Mouse (Mus musculus) frontal cortex, adult (tissue): ENCODE results near the gene Hdhd3.
A peak's percentile ranks its signal among the peaks of the same experiment; 100 is the strongest.
"Not testable (repeated sequence)": the region's sequence is repeated elsewhere in the genome, so short reads cannot be mapped to it uniquely, and the experiment has no call there.

Source experiments
- ATAC-seq: cut with Nextera tagmentation; 2 replicates; pipeline ENCODE4 v1.9.2; 2017; ENCODE audit warnings: mild to moderate bottlenecking, moderate library complexity, mixed read lengths; ENCODE audit not compliant: low TSS enrichment

The Hdhd3 gene

DNA sequence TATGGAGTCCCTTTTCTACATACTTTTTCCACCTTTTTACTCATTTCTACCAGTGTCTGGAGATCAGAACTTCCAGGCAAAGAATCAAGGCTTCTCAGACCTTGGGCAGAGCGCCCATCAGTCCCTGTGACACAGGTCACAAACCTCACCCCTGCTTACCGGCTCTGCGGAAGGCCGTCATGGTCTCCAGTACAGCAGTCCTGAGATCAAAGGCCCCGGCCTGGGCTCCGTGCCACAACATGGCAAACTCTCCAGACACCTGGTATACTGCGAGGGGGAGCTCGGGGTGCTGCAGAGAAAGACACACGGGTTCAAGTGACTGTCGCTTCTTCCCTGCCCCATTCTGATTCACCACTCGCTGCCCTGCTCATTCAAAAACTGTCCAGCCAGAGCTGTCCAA lies 6.7 kb upstream of the Hdhd3 start:
- no peak for ATAC-seq

DNA sequence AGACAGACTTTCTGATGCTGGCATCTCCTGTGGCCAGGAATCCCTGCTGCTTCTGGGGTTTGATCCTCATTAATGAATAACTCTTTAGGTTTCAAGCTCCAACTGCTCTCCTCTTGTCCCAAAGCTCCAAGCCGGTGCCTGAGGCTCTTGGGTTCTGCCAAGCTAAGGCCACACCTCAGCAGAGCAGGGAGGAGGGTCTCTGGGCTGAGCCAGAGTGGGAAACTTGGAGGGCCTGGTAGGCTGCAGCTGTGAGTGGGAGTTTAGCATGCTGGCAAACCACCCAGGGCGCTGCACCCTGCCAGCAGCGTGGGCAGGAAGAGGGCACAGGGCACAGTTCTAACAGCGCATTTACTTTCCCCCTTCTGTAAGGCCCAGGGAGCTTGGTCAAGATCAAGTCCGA lies 5.6 kb upstream of the Hdhd3 start:
- ATAC-seq = no peak

DNA sequence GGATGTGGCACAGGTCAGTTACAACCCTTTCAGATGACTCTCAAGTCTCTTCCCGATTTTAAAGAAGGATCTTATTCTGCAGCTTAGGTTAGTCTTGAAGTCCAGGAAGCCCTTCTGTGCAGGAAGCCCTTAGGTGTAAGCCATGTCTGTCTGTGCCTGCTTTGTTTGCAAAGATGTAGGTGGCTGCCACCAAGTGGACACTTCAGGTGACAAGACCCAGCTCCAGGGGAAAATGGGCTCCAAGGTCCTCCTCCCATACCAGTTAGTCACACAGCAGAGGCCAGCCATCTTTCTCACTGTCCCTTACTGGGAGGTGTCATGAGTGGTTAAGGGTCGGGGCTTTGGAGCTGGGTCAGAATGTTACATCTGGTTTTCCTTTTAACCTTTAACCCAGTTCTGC lies 3.5 kb upstream of the Hdhd3 start:
- 0 out of 2 replicates have a peak, but pooled peaks have one; percentile 21 for ATAC-seq

DNA sequence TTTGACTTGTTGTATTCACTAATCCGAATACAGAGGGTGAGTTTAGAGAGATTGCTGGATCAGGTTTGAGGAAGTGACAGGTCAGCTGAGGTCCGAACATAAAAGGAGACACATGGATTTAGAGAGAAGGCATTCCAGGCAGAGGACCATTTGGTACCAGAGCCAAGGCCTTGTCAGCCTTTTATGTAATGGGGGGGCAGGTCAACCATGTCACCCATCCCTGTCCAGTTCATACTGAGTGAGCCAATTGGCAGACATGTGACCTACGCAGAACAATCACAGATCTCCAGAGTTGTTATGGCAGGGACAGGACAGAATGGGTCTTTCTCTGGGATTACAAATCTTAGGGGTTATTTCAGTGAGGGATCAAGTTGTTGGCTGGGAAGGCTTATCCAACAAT lies 2.7 kb upstream of the Hdhd3 start:
- ATAC-seq = no peak

DNA sequence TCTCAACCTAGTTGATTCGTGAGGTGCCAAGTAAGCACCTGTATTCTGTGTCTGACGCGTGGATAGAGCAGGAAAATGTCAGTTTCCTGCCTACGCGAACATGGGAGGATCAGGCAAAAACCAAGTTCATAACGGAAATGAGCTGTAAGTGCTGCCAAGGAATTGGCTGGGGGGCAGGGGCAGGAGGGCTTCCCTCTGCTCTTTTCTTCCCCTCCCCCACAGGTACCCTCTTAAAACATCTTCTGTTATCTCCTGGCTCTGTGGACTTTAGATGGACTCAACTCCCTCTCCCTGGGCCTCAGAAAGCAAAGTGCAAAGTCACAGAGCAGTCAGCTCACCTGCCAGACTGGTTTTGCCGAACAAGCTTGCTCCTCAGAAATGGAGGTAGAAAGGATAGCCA lies 298 bp downstream of the Hdhd3 start:
- no peak for ATAC-seq

DNA sequence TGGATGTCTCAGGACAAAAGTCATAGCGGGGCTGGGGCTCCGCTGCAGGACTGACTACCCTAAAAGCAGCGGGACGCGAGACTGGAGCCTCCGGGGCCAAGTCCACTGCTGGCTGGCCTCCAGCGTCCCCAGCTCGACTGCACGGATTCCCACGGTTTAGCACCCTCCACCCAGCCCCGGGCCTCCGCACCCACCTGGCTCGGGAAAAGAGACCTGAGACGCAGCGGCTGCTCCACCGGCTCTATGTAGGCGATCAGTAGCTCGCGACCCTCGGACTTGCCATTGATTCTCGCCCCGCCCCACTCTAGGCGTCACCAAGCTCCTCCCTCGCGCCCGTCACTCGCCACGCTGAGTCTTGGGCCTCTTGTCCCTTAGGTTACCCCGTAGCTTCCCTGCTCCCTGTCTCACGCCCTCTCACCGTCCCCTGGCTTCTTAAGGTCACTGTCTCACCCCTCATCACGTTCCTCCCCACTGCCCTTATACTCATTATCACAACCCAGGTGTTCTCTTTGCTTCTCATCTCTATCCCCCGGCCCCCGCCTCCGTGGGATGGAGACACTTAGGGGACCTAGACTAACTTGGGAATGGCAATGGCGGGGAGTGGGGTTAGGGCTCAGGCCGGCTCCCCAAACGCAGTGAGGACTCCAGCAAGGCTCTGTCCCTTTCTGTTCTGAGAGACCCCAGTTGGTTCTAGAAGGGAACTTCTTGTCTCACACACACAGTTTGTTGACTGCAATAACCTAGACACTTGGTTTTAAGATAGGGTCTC lies 1.1 kb downstream of the Hdhd3 start:
- peak; percentile 96 for ATAC-seq

DNA sequence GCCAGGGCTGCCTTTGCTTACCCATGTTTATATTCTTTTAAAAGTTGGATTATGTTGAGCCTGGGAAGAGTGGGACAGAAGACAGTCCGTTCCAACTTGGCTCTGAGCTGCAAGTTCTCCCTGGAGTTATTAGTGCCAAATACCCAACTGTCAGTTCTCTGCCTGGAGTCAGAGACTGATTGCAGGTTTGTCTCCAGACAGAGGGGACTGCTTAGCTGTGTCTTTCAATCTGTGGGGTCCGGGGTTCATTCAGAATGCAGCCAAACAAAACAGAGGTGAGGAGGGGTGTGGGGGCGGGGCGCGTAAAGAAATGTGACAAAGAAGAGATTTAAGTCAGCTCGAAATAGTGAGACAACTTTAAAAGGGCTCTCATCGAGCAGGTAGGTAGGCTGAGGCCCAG lies 1.7 kb downstream of the Hdhd3 start:
- ATAC-seq = peak; percentile 5; the same call in 1 of the 2 replicates

DNA sequence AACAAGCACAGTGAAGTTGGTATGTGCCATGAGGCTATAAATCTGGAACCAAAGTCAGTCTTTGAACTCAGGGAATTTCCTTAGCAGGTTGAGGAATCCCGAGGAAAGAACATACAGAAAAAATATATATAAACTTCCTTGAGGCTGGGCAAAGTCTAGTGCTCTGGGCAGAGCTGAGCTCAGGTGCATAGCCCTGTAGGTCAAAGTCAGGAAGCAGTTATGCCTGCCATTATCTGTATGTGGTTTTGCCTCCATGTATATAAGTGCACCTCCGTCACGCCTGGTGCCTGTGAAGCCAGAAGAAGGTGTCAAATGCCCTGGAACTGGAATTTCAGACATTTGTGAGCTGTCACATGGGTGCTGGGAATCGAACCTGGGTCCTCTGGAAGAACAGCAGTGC lies 2.5 kb downstream of the Hdhd3 start:
- ATAC-seq = no peak

DNA sequence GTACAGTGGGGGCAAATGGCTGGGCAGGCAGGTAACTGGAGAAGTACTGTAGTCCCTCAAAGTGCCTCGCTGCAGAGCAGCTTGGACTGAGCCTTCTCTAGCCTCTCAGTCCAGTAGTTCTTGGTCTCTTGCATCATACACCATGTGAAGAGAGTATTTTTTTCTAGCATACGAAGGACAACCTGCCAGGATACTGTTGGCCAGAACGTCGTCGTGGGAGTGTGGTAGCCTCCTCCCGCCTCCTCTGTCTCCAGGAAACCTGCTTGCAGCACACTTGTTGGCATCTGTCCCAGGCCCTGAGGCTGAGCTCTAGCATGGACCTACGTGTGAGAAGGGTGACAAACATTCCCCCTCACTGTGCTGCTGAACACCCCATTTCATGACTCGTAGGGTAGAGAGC lies 6.5 kb downstream of the Hdhd3 start:
- peak; percentile 88 for ATAC-seq

DNA sequence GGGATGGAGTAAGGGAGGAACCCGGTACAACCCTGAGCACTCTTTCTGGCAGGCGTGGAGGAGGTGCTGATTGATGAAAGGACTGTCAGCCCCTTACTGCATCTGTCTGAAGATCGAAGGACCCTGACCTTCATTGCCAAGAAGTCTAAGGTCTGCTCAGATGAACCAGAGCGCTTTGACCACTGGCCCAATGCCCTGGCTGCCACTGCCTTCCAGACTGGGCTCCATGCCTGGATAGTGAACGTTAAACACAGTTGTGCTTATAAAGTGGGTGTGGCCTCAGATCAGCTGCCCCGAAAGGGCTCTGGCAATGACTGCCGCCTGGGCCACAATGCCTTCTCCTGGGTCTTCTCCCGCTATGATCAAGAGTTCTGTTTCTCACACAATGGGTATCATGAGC lies 7.3 kb downstream of the Hdhd3 start:
- ATAC-seq = no peak

DNA sequence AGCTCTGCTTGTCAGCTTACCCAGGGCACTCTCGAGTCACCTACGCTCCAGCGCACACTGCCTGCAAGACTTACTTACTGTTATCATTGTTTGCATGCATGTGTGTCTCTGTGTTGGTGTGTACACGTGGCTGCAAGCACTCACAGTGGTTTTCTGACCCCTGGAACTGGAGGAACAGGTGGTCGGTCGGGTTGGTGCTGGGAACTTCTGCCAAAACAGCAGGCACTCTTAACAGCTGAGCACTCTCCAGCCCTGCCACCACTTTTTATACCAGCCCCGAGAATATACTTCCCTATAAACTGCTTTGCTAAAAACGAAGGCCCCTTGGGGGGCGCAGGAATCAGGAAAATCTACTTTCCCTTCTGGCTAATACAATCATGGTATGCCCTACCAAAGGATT lies 9.0 kb downstream of the Hdhd3 start:
- ATAC-seq = no peak

DNA sequence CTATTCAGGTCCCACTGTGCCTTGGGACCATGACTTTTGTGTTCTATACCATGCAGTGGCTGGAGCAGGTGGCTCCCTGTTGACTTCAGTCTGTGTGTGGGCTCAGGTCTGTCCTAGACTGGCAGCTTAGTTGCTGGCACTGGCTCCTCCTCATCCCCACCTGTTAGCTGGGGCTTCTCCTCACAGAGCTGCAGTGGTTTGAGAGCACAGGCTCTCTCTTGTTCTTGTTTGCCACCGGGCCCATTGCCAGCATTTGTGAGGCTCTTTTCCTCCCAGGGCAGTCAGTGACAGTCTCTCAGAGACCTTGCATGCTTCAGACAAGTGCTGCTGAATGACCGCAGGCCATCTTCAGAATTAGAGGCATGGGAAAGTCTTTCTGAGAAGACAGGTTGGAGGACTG lies 10.6 kb downstream of the Hdhd3 start:
- no peak for ATAC-seq

DNA sequence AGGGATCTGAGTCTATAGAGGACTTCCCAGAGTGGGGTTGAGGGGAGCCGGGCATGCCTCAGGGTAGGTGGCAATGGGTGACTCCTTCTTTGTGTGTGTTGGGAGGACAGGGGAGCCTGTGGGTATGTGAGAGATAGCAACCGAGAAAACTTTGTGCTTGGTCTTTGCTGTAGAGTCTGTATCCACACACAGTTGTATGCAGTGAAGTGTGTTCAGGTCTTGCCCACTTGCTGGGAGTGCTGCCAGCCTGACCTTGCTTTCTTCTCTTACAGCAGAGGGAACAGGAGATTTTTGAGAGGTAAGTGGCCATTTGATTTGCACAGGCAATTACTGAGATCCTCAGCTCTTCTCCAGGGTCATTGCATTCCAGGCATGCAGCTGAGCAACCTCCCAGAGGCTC lies 15.4 kb downstream of the Hdhd3 start:
- ATAC-seq = no peak

DNA sequence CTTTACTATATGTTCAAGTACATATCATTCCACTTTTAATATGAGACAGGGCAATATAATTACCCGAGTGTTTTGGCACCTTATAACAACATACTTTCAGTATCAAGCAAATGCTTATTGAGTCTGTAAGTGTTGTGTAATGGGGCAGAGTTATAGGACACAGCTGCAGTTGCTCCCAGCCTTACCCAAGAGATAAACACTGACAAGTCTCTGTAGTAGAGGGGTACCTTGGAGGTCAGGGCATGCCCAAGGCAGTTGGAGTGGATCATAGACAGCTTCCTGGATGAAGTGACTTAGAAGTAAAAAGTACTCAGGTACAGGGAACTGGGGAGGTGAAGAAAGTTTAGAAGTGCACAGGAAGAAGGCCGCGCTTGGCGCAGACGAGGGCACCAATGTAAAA lies 16.1 kb downstream of the Hdhd3 start:
- ATAC-seq = no peak

DNA sequence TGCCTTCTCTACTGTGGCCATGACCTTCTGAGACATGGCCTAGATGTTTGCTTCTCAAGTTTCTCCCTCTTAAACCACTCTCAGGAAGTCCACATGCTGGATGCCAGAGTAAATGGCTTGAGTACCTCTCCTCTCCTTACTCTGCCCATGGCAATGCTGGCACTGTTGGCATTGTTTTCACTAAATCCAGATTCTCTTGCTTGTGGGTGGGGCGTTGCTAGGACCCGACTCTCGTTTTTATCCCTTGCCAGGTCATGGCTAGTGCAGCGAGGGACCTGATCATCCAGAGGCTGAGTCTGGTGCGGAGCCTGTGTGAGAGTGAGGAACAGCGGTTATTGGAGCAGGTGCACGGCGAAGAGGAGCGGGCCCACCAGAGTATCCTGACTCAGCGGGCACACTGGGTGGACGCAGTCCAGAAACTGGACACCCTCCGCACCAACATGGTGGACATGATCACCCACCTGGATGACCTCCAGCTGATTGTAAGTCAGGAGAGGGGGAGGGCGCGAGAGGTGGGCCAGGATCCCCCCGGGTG lies 17.0 kb downstream of the Hdhd3 start:
- ATAC-seq = no peak

DNA sequence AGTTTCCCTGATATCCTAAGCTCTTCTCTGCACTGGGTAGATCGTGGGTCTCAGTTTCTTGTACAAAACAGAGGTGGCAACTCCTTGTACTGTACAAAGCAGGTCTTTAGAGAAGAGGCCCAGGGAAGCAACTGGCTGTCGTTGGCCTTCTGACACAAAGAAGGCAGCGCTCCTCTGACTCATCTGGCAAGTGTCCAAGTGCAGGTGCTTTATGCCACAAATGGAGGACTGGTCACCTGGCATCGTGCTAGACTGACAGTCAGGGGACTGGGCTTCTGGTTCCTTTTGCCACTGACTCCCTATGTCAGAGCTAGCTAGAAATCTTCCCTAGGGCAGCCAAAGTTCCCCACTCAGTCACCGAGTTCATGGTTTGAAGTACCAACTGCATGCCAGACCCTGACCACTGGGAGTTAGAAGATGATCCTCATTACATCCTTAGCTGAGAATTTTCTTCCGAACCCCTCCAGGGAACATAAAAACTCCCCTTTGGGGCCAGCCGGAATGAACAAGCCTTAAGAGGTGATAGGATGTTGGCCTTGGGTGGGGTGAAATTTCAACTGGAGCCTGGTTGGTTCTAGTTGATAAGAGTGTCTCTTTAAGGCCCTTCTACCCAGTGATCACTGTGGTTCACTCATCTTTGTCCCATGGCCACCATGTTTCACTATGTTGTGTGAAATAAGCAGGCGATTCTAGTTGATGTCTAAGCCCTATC lies 17.7 kb downstream of the Hdhd3 start:
- ATAC-seq = no peak

DNA sequence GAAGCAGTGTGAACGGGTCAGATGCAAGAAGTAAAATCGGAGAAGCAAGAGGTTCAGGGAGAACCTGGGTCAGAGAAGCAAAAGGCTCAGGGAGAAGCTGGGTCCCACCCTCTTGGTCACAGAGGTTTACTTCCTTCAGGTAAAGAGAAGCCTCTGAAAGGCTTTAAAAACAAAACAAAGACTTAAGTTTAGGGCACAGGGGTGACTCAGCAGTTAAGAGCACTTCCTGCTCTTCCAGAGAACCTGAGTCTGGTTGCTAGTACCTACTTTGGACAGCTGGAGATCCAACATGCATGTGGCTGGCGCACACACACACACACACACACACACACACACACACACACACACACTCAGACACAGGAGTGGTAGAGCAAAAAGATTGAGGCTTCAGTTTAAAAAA lies 18.3 kb downstream of the Hdhd3 start:
- no peak for ATAC-seq

DNA sequence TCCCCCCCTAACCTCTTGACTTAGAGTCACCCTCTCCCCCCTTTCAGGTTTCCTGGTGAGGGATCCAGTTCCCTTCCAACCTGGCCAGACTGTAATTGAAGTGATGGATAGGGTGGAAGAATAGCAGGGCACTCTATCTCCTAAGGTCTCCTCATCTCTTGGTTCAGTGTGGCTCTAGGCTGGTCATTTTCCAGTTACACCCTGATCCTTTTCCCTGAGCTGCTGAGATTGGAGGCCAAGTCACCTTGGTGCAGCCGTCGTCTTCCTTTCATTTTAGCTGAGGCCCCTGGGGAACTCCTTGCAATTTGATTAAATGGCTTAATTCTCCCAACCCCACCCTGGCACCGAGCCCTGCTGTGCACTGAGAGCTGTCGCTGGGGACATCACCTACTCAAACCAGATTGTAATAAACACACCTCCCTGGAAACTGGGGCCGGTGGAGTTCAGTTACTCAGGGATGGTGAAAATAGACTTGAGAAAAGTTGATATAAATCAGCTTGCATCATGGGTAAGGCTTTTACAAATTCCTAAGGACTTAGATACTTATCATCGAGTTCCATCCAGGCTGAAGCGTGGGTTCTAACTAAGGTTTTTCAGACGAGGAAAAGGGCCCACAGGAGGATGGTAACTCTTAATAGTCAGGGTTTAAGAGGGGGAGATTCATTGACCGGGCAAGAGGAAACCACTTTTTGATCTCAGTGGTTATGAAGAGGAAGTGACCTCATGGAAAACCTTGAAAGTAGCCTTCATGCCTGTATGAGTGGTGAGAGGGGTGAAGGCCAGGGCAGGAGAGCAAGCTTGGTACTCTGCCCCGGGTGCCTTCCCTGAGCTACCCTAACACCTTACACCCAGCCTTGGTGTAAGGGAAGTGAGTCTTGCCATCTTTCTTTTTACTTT lies 22.3 kb downstream of the Hdhd3 start:
- ATAC-seq = 0 out of 2 replicates have a peak, but pooled peaks have one; percentile 25

DNA sequence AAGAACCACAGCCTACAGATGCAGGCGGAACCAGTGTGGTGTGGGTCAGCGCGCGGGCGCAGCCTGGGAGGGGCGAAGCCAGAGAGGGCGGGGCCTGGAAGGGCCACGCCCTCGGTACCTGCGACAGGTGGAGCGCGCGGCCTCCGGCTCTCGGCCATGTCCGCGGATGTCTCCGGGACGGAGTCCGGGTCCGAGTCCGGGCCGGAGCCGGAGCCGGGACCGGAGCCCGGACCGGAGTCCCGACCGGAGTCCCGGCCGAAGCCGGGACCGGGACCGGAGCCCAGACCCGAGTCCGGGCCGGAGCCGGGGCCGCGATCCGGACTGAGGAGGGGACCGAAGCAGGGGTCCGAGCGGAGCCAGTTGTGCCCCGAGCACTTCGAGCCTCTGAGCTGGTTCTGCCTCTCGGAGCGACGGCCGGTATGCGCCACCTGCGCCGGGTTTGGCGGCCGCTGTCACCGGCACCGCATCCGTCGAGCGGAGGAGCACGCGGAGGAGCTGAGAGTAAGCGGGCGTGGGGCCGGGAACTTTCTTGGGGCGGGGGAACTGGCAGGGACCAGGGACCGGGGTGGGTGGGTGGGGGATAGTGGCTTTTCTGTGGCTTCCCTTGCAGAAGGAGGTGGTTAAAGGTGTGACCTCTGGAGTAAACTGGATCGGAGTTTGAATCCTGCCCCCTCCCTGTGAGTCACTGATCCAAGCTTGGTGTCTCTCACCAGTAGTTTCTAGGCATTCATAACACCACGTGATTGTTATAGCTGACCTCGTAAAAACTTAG lies 23.1 kb downstream of the Hdhd3 start, which contains the start of gene Bspry:
TSS of gene Bspry (plus strand) at position 117 of the 772 bp plus-strand sequence.
- ATAC-seq = peak; percentile 69

DNA sequence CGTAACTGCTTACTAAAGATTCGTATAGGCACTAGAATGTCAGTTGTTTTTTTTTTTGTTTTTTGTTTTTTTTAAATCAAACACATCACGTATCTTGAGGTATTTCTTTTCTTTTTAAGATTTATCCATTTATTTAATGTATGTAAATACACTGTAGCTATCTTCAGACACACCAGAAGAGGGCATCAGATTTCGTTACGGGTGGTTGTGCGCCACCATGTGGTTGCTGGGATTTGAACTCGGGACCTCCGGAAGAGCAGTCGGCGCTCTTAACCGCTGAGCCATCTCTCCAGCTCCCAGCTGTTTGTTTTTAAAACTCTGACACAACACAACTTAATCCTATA lies 23.7 kb downstream of the Hdhd3 start:
- not testable (repeated sequence) for ATAC-seq

DNA sequence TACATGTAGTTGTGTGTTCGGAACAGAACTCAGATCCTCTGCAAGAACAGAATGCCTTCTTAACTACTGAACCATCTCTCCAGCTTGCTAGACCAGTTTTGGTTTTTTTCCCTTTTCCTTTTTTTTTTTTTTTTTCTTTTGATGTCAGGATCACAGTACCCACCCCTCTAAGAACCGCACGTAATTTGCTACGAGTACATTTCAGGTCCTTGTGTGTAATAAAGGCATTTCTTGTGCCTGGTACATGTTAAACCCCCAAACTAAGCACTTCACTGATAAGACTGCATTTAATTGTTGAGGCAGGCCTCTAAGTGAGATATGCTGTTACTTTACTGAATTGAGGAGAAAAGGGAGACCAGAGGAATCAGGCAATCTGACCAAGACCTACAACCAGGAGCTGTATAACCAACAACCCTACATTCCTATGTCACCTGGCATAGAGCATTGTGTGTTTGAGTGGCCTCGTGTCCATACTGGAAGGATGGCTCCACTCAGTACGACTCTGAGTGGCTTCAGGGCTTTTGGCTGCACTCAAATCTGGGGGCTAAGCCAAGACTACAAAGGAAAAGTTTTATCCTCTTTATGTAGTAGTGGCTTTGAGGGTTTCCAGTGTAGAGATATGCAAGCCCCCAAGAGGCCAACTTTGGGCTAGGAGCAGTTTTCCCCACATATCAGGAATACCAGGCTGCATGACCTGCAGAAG lies 25.6 kb downstream of the Hdhd3 start:
- ATAC-seq = no peak
